Mouse (Mus musculus): ENCODE measurements around the gene Gpr143.
A peak's percentile ranks its signal among the peaks of the same experiment; 100 is the strongest.
"Not testable (repeated sequence)": the region's sequence is repeated elsewhere in the genome, so short reads cannot be mapped to it uniquely, and the experiment has no call there.

Gene Gpr143

GRCm38 (mm10) chrX:152781720-152782403, at the start of gene Gpr143:
Gpr143 (plus strand) TSS chrX:152781921.
- peak; percentile 1 for DNase-seq

- no peak for DNase-seq
These were observed 46.4 kb upstream of the Gpr143 start for GRCm38 (mm10) chrX:152735283-152735682.

GRCm38 (mm10) chrX:152738191-152738590, 43.5 kb upstream of the Gpr143 start:
- no peak for DNase-seq

GRCm38 (mm10) chrX:152738759-152739368, 42.9 kb upstream of the Gpr143 start:
- no peak for DNase-seq

GRCm38 (mm10) chrX:152743642-152744041, 38.1 kb upstream of the Gpr143 start:
- DNase-seq, result no peak

GRCm38 (mm10) chrX:152745925-152746324, 35.8 kb upstream of the Gpr143 start:
- DNase-seq, result no peak

GRCm38 (mm10) chrX:152755819-152756218, 25.9 kb upstream of the Gpr143 start:
- no peak for DNase-seq

GRCm38 (mm10) chrX:152756293-152756692, 25.4 kb upstream of the Gpr143 start:
- no peak for DNase-seq

GRCm38 (mm10) chrX:152762437-152762836, 19.3 kb upstream of the Gpr143 start:
- DNase-seq, result no peak

GRCm38 (mm10) chrX:152762855-152763254, 18.9 kb upstream of the Gpr143 start:
- no peak for DNase-seq

GRCm38 (mm10) chrX:152764171-152764570, 17.6 kb upstream of the Gpr143 start:
- no peak for DNase-seq

GRCm38 (mm10) chrX:152768891-152769599, 12.7 kb upstream of the Gpr143 start, which contains the start of gene Shroom2:
Shroom2 (minus strand) TSS chrX:152769465.
- DNase-seq, result no peak

GRCm38 (mm10) chrX:152769600-152770157, 12.0 kb upstream of the Gpr143 start:
- DNase-seq, result no peak

GRCm38 (mm10) chrX:152788129-152788528, 6.4 kb downstream of the Gpr143 start:
- no peak for DNase-seq

GRCm38 (mm10) chrX:152788611-152789010, 6.9 kb downstream of the Gpr143 start:
- no peak for DNase-seq

- DNase-seq, result no peak
These were observed 23.6 kb downstream of the Gpr143 start for GRCm38 (mm10) chrX:152805317-152805716.

- DNase-seq, result no peak
These were observed 31.6 kb downstream of the Gpr143 start for GRCm38 (mm10) chrX:152813339-152813738.

- DNase-seq, result peak; percentile 0
These were observed 37.3 kb downstream of the Gpr143 start for GRCm38 (mm10) chrX:152818996-152819395.

GRCm38 (mm10) chrX:152831003-152831550, 49.4 kb downstream of the Gpr143 start:
- not testable (repeated sequence) for DNase-seq

- peak; percentile 3 for DNase-seq
These were observed 53.2 kb downstream of the Gpr143 start for GRCm38 (mm10) chrX:152834940-152835339.

- DNase-seq, result no peak
These were observed 73.5 kb downstream of the Gpr143 start for GRCm38 (mm10) chrX:152855076-152855772.
